Mouse (Mus musculus): ENCODE results near the gene Gpd1.
"Not testable (repeated sequence)": the region's sequence is repeated elsewhere in the genome, so short reads cannot be mapped to it uniquely, and the experiment has no call there.

Gpd1 gene

DNA sequence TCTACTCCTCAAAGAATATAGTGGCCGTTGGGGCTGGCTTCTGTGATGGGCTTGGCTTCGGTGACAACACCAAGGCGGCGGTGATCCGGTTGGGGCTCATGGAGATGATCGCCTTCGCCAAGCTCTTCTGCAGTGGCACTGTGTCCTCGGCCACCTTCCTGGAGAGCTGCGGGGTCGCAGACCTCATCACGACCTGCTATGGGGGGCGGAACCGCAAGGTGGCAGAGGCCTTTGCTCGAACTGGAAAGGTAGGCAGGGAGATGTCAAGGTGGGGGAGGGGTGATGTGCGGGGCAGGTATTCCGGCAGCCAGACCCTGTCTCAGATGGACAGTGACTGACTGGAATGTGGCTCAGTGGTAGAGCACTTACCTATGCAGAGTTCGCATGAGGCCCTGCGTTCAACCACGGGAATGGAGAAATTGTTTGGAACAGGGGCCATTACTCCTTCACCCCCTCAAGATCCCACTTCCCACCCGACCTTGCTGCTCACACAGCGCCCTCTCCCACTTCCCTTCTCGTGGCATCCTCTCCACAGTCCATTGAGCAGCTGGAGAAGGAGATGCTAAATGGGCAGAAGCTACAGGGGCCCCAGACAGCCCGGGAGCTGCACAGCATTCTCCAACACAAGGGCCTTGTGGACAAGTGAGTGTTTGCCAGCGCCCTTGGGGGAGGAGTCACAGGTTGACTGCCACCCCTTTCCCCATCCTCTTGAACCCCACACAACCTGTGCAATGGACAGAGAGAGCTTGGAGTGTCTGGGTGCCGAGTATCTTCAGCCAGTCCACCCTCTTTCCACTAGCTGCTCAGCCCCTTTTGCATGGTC, 4.8 kb downstream of the Gpd1 start:
- no peak for DNase-seq (ENCODE audit: low read depth, low spot score)

DNA sequence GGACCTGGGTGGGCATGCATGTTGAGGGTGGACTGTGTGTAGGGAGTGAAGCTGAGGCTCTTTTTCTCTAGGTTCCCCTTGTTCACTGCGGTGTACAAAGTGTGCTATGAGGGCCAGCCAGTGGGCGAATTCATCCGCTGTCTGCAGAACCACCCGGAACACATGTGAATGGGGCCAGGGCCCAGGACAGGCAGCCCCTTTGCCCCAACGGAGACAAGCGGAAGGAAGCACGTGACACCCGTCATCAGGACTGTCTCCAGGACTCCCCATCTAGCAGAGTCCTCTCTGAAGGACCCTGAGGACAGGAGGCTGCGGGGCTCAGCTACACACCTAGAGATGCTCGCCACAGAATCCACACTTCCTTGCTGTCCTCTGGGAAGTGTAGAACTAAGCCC, 5.8 kb downstream of the Gpd1 start:
- DNase-seq (ENCODE audit: low read depth, low spot score): no peak

DNA sequence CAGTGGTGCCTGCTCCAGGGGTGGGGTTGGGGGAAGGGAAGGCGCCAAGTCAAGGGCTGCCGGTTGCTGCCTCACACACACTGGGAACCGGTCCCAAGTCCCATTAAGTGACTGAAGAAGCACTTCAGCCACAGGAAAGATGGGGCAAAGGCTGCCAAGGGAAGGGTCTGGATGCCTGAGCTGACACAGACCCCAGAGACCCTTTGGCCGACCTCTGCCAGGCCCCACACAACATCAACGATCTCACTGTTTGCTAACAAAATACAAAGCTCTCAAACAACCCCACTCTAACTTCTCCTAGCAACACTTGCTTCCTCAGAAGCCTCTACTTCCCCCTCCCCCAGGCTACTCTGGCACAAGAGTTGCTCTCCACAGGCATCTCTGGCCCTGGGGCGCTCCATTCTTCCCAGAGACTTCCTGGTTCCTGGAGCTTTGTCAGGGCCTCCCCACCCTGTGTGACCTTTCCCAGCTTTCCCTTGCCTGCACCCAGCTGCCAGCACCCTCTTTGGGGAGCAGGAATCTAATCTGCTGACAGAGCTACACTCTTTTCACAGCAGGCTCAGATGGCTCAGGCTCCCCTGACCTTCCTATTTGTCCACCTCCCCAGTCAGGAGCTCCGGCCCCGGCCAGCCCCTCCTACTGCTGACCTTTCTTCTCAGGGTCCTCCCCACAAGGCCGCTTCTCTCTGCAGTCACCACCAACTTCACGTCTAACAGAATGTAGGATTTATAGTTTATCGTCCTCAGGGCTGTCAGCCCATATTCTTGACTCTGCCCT, 6.4 kb downstream of the Gpd1 start:
- no peak for DNase-seq (ENCODE audit: low read depth, low spot score)

DNA sequence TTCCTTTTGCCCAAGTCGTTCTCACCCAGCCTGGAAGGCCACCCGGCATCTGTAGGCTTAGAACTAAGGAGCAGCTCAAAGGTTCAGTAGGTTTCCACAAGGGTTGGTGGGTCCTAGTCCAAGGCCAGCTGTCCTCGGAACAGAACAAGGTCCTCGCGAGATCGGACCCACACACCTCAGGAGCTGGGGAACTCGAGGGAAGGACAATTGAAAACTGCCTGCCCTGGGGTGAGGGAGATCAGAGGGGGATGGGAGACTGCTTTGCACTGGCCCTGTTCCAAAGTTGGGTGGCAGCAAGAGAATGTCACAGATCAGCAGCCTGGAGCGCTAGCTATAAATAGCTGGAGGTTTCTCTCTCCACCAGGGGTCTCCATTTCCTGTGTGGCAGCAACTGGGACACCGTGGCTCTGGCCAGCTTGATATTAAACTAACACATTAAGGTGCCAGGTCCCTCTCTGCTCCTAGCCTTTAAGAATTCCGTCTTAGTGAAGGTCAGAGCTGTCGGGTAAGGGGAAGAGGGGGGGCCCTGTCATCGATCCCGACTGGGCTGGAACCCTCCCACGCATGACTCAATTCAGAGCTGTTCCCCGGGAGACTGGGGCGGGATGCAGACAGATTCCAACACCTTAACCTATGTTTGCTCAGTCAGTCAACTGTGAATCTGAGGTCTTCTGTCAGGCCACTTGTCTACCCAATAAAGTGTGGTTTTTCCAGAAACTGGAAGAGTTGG, 7.1 kb downstream of the Gpd1 start:
- no peak for DNase-seq (ENCODE audit: low read depth, low spot score)

DNA sequence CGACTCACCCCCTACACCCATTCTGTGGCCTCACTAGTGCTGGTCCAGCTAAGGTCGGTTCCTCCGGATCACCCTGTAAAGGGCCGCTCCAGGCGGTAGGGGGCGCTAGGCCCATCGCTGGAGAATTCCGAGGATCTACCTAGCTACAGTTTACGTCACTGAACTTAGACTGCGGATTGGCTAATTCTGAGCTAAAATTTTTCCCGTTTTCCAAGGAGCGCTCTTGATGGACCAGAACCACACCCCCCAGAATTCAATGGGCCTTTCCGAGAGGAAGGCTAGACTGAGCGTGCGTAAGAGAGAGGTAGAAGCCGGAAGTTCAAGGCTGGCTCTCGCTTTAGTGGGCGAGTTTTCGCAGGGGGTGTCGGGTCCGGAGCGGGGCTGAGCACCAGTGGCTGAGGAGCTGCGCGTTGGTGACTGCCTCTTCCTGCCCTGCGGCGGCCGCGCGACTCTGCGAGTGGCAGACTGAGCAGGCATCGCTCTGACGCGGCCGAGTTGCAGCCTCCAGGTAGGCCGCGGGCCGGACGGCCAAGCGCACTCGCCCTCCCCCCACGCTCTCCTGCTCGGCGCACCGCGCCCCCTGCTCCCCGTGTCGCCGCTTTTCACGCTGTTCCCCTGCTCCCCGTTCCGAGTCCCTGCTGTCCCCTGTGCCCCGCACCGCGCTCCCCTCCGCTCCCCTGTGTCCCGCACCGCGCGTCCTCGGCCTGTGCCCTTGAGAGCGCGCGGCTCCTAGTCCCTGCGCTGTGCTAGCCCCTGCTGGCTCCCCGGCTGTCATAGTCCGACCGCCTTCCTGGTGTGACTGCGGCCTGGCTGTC, 8.2 kb downstream of the Gpd1 start, which contains the start of gene Cox14:
Gene Cox14, plus strand, starts transcription at position 278 of the 815 bp plus-strand sequence.
- peak; percentile 94 for DNase-seq (ENCODE audit: low read depth, low spot score)

DNA sequence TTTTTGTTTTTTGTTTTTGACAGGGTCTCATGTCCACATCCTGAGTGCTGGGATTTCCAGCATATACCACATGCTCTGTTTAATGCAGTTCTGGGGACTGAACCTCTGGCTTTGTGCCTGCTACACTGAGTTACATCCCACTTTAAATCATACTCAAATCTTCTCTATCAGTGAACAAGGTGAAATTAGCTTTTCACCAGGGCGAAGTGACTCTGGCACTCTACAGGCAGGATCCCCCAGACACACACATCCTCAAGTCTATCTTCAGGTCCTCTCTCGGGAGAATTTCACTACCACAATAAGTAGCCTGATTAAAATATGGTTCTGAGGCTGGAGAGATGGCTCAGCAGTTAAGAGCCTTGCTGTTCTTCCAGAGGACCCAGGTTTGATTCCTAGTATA, 9.2 kb downstream of the Gpd1 start:
- DNase-seq (ENCODE audit: low read depth, low spot score): no peak

DNA sequence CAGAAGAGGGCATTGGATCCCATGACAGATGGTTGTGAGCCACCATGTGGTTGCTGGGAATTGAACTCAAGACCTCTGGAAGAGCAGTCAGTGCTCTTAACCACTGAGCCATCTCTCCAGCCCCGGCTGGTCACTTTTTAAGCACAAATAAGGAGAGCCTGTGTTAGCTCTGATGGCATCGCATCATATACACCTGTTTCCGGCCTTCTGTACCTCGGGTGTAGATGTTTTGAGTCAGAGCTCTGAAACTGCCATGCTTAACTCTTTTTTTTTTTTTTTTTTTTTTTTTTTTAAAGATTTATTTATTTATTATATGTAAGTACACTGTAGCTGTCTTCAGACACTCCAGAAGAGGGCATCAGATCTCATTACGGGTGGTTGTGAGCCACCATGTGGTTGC, 9.7 kb downstream of the Gpd1 start:
- not testable (repeated sequence) for DNase-seq (ENCODE audit: low read depth, low spot score)

DNA sequence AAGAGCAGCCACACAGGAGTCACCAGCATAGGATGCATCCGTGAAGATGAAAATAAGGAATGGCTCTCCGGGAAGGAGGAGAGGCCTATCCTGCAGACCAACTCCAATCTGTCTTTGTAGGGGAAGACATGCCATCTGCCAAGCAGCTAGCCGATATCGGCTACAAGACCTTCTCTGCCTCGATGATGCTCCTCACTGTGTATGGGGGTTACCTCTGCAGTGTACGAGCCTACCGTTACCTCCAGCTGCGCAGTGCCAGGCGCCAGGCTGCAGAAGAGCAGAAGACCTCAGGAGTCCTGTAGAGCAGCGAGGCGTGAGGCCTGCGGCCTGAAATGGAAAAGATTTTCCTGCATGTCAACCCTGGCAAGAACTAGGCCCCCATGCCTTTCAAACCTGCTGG, 10.2 kb downstream of the Gpd1 start:
- DNase-seq (ENCODE audit: low read depth, low spot score): no peak

DNA sequence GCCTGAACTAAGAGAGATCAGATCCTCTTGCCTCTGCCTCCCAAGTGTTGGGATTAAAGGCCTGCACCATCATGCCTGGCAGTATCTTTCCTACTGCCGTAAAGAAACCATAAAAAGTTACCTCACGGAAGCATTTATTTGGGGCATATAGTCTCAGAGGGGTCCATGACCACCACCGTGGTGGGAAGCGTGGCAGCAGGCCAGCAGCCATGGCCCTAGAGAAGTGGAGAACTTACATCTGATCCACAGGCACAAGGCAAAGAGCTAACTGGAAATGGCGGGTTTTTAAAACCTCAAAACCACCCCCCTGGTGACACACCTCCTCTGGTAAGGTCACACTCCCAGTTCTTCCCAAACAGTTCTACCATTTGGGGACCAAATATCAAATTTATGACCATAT, 10.9 kb downstream of the Gpd1 start:
- DNase-seq (ENCODE audit: low read depth, low spot score): no peak

DNA sequence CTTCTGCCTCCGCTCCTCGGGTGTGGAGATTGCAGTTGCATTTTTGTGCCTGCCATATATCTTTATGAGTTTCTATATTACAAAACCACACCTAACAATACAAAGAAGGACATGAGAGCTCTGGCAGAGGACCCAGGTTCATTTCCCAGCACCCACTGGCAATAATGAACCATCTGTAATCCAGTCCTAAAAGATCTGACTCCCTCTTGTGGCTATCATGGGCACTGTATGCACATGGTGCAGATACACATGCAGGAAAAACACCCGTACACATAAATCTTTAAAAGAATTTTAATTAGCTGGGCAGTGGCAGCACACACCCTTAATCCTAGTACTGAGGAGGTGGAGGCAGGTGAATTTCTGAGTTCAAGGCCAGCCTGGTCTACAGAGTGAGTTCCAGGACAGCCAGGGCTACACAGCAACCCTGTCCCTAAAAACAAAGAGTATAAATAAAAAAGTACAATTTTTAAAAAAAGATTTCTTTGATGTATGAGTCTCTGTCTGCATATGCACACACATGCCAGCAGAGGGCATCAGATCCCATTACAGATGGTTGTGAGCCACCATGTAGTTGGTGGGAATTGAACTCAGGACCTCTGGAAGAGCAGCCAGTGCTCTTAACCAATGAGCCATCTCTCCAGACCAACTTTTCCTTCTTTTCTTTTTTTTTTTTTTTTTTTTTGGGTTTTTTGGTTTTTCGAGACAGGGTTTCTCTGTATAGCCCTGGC, 11.9 kb downstream of the Gpd1 start:
- no peak for DNase-seq (ENCODE audit: low read depth, low spot score)

DNA sequence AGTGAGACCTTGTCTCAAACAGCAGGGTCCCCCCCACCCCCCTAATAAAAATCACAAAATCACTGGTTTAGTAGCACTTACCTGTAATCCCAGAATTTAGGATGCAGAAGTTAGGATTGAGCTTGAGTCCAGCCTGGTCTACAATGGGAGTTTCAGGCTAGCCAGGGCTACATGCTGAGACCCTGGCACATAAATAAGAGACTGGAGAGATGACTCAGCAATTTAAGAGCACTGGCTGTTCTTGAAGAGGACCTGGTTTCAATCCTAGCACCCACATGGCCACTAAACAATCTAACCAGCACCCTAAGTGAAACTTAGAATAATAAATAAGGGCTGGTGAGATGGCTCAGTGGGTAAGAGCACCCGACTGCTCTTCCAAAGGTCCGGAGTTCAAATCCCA, 13.9 kb downstream of the Gpd1 start:
- DNase-seq (ENCODE audit: low read depth, low spot score): no peak

DNA sequence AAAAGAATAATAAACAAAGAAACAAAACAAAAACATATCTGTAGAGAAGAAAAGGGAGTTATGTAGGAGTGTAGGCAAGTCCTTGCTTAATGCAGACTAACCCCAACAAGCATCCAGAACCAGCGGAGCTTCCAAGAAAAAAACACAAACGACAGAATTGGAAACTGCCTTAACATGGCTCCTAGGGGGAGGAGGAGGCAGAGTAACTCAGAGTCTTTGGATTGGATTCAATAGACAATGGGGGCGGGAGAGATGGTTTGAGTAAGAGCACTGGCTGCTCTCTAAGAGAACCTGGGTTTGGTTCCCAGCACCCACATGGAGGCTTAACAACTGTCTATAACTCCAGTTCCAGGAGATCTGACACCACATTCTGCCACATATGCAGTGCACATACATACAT, 14.4 kb downstream of the Gpd1 start:
- DNase-seq (ENCODE audit: low read depth, low spot score): no peak

DNA sequence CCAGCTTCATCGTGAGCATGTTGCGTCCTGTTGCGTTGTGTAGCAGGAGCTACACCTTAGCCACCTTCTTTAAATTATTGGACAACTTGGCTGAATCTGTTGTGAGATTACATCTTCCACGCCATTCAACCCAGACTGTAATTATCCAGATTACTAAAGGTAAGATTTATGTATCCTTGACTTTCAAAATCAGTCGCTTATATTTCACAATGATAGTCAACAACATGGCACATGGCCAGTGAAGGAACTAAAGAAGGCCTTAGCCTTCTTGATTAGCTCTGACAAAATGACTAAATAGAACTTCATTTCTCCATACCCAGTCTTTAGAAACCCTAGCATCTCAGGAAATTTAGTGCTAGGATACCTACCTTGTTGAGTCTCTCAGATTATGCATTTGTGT, 15.9 kb downstream of the Gpd1 start:
- DNase-seq (ENCODE audit: low read depth, low spot score): no peak

DNA sequence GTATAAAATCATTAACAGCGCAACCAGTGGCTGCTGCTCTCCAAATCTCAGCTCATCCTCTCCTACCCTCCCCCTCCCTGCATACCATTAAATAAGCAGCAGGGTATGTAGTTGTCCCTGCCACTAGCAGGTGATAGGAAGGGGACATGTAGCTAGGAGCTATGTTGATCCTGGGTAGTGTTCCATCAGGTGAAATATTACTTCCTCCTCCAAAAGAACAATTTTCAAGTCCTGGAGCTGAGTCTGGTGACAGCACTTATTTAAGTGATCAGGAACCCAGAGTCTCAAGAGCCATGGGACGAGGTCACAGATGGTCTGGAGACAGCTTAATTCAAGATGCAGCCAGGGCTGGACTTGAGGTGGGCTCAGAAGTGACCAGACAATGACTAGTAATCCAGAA, 18.3 kb downstream of the Gpd1 start:
- no peak for DNase-seq (ENCODE audit: low read depth, low spot score)

DNA sequence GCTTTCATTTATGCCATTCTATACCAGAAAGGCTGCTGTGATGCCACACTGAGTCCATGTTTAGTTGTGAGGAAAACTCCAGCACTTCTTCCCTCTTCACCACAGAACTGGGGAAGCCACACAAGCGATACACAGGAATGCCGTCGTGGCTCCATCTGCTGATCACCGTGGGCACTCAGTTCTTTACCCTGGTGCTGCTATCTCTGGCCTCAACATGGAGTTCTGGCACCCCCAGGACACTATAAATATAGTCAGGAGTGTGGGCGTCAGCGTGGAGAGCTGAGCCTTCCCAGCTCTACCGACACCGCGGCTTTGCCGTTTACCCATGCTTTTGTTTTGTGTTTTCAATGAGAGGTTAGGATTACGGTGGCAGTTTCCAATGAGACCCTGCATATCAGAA, 19.4 kb downstream of the Gpd1 start:
- no peak for DNase-seq (ENCODE audit: low read depth, low spot score)

DNA sequence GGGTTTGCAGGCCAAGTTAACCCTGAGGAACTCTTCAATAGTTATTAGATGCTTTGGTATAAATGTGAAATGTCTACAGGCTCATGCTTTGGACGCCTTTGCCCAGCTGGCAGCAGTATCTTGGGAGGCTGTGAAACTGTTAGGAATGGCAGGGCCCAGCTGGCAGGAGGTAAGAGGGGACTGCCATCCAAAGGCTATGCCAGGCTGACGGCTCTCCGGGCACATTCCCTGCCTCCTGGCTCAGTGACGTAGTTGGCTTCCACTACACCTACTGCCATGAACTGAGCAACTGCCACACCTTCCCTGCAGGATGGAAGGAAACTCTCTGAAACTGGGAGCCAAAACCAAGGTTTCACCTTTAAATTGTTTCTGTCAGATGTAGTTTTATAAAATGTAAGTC, 22.9 kb downstream of the Gpd1 start:
- no peak for DNase-seq (ENCODE audit: low read depth, low spot score)

DNA sequence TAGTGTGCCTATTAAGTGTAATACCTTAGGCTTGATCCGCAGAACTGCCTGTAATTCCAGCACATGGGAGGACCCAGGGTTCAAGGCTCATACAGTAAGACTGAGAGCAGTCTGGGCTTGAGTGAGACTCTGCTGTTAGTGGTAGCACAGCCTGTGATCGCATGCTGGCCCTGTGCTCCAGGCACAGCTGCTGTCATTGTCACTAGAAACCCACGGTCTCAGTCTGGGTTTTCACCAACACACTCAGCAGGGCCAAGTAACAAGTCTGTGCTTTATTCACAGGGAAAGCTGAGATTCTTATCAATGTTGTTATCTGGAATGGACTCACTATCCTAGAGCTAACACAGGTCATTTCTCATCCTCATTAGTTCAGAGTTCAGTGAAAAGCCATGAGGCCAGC, 36.9 kb downstream of the Gpd1 start:
- DNase-seq (ENCODE audit: low read depth, low spot score): no peak

DNA sequence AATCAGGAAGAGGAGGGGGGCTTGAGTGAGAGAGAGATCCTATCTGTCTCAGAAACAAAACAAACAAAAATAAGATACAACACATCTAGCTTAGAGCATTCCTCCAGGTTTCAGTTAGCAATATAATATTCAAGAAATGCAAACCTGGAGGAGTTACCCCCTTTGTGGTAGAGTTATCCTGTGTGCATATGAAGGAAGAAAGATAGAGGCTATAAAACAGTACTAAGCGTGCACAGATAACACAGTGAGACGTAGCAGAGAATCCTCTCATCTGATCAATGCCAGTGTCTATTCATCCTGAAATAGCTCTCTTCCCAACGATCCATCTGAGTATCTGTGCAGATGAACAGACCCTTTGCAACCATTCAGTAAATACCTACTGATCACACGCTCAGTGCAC, 50.2 kb downstream of the Gpd1 start:
- DNase-seq (ENCODE audit: low read depth, low spot score): no peak

DNA sequence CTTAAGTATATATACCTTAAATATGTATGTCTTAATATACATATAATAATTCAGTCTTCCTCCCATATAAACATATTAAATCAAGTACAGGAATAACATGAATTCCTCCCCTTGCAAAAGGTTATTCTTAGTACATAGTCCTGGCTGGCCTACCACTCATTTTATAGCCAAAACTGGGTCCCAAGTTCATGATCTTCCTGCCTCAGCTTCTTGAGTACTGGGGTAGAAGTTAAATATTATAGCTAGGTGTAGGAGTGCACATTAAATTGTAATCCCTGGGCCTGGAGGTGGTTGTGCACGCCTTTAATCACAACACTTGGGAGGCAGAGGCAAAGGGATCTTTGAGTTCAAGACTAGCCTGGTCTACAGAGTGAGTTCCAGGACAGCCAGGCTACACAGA, 51.4 kb downstream of the Gpd1 start:
- DNase-seq (ENCODE audit: low read depth, low spot score): no peak

DNA sequence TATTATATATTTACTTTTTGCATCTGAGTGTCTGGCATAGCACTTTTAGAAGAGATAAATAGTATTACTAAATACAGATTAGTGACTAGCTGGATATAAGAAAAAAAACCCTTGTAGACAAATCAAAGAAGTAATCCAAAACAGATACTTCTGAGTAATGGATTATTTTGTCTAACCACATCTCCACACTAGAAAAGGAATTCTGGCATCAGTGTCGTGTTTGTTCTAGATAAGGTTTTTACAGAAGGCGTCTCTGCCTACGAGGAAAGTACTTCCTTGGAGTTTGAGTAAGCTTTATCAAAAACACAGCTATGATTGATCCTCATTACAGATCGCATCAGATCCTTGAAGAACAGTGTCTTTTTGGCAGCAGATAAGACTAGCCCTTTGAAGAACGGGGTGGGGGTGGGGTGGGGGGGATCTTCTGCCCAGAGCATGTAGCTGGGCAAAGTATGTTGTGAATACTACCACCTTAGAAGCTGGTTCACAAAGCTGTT, 53.7 kb downstream of the Gpd1 start:
- DNase-seq (ENCODE audit: low read depth, low spot score): no peak
